Mouse (Mus musculus) embryo, embryonic 10 days (tissue): ENCODE data around the gene Kansl3.

Source experiments
- DNase-seq: peaks from one replicate; pipeline ENCODE4 v3.0.0-alpha.2; 2015; ENCODE audit warnings: low spot score

Gene Kansl3

GRCm38 (mm10) chr1:36368969-36369645, at the start of gene Kansl3:
Gene Kansl3 (minus strand): TSS chr1:36369181.
- DNase-seq, result peak; percentile 94

GRCm38 (mm10) chr1:36404531-36404930, 35.5 kb upstream of the Kansl3 start:
- DNase-seq, result no peak

- no peak for DNase-seq
Observed at GRCm38 (mm10) chr1:36401509-36401908, 32.5 kb upstream of the Kansl3 start.

GRCm38 (mm10) chr1:36397041-36397440, 28.1 kb upstream of the Kansl3 start:
- DNase-seq, result no peak

GRCm38 (mm10) chr1:36379582-36379981, 10.6 kb upstream of the Kansl3 start:
- no peak for DNase-seq

GRCm38 (mm10) chr1:36378880-36379279, 9.9 kb upstream of the Kansl3 start:
- no peak for DNase-seq

GRCm38 (mm10) chr1:36371934-36372845, 3.2 kb upstream of the Kansl3 start, which contains the start of gene Fer1l5:
Gene Fer1l5 (plus strand): TSS chr1:36372291.
- DNase-seq, result no peak

GRCm38 (mm10) chr1:36370918-36371317, 1.9 kb upstream of the Kansl3 start:
- DNase-seq, result no peak

- peak; percentile 36 for DNase-seq
Observed at GRCm38 (mm10) chr1:36368112-36368968, 641 bp downstream of the Kansl3 start.

GRCm38 (mm10) chr1:36367698-36368097, 1.3 kb downstream of the Kansl3 start:
- no peak for DNase-seq

- no peak for DNase-seq
Observed at GRCm38 (mm10) chr1:36356955-36357695, 11.9 kb downstream of the Kansl3 start.

- DNase-seq, result no peak
Observed at GRCm38 (mm10) chr1:36352351-36352750, 16.6 kb downstream of the Kansl3 start.

GRCm38 (mm10) chr1:36342547-36342946, 26.4 kb downstream of the Kansl3 start:
- no peak for DNase-seq

- DNase-seq, result peak; percentile 21
Observed at GRCm38 (mm10) chr1:36332955-36333887, 35.8 kb downstream of the Kansl3 start.

GRCm38 (mm10) chr1:36331743-36332142, 37.2 kb downstream of the Kansl3 start:
- no peak for DNase-seq

GRCm38 (mm10) chr1:36326815-36327214, 42.2 kb downstream of the Kansl3 start:
- no peak for DNase-seq

- no peak for DNase-seq
Observed at GRCm38 (mm10) chr1:36325900-36326321, 43.1 kb downstream of the Kansl3 start.

GRCm38 (mm10) chr1:36323746-36324448, 45.1 kb downstream of the Kansl3 start:
- DNase-seq, result peak; percentile 81

GRCm38 (mm10) chr1:36323076-36323475, 45.9 kb downstream of the Kansl3 start:
- DNase-seq, result peak; percentile 30
